Mouse (Mus musculus): ENCODE data around the gene Rnf212b. TPM values are rescaled to one million over a fixed set of nuclear protein-coding genes. Genes with fewer than 3 reads are reported as not detected.

Gene Rnf212b
- polyA plus RNA-seq, 1 experiment from 2014 or later, result not detected

DNA sequence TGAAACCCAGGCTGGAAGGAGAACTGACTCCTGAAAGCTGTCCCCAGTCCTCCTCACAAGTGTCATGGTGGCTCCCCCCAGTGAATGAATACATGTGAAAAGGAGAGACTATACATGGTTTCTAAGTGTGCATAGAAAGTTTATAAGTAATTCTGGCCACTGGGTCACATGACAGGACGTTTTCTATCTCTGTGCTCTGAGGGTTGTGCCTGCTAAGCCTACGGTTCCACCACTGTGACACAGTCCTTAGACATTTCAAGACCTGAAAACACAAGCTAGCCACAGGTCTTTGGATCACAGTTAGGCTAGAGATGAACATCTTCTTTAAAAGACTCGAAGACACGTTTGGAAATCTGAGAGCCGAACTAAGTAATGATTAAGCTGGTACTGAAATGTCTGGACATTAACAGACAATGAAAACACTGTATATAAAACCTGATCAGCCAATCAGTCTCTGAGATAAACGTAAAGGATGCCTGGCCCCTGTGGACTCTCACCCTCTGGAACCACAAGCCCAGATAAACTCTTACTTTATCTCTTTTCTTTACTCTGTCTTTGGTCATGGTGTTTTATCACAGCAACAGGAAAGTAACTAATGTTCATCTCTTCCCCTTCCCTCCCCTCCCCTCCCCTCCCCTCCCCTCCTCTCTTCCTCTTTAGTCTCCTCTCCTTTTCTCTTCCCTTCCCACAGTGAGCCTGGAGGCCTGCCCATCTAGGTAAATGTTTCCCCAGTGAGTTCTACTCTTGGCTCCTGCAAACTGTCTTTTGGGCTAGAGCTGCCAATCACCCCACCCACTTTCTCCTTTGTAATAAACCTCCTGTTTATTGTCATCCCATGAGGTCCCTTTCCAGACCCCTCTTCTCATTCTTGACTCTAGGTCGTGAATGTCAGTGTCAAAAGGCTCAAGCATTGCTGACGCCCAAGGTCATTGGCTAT, 19.8 kb upstream of the Rnf212b start:
- H3K4me2 ChIP-seq (ENCODE audit: low read depth, low read length), result no peak overlapping the region
- TF ChIP-seq CTCF (IDR thresholded peaks at IDR 0.05; ENCODE audit: low read depth) (no peak), EP300 (IDR thresholded peaks at IDR 0.05; ENCODE audit: low read depth) (no peak)
- H3K36me3 ChIP-seq (replicated peaks; ENCODE audit: insufficient read depth, low read length), result no peaks in the 10 kb centered on the region
- no peak overlapping the region for H3K27ac ChIP-seq (ENCODE audit: low read depth)
- DNase-seq (no peak), ATAC-seq (no peak)
- no peaks in the 10 kb centered on the region for H3K9me3 ChIP-seq (ENCODE audit: low read length)
- 0 out of 2 replicates have a peak, but pooled peaks cover 3% of the 10 kb centered on the region for H3K4me1 ChIP-seq (ENCODE audit: insufficient read depth)
- H3K9ac ChIP-seq (replicated peaks), result no peak overlapping the region
- WGBS (ENCODE audit: insufficient replicate concordance), result 65% methylated on average over 8 of the region's 8 CpGs
- H3K4me3 ChIP-seq (ENCODE audit: low read depth, low read length), result no peak overlapping the region
- H3K27me3 ChIP-seq (ENCODE audit: insufficient read depth, low read length), result no peaks in the 10 kb centered on the region

DNA sequence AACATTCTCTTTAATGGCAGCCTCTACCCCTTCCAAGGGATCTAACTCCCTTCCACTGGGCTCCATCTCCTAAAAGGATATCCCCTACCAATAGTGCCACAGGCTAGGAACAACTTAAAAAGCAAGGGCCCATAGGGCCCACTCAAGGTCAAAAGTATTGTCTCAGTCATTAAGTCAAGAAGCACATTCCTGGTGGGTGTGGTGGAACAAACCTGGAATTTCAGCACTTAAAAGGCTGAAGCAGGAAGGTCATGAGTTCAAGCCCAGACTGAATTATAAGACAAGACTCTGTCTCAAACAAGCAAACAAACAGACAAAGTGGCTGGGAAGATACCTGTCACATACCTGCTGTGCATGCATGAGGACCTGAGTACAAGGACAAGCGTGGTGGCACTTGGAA, 18.0 kb upstream of the Rnf212b start:
- H3K27ac ChIP-seq (ENCODE audit: low read depth), result no peak overlapping the region
- WGBS (ENCODE audit: insufficient replicate concordance), result 79% methylated on average over 1 of the region's 1 CpGs
- 0 out of 2 replicates have a peak, but pooled peaks cover 3% of the 10 kb centered on the region for H3K4me1 ChIP-seq (ENCODE audit: insufficient read depth)
- no peaks in the 10 kb centered on the region for H3K9me3 ChIP-seq (ENCODE audit: low read length)
- no peak overlapping the region for H3K9ac ChIP-seq (replicated peaks)
- ATAC-seq (no peak), DNase-seq (no peak)
- no peak overlapping the region for H3K4me3 ChIP-seq (ENCODE audit: low read depth, low read length)
- no peak for TF ChIP-seq CTCF (IDR thresholded peaks at IDR 0.05; ENCODE audit: low read depth)
- TF ChIP-seq EP300 (IDR thresholded peaks at IDR 0.05; ENCODE audit: low read depth), result no peak
- H3K27me3 ChIP-seq (ENCODE audit: insufficient read depth, low read length), result no peaks in the 10 kb centered on the region
- no peak overlapping the region for H3K4me2 ChIP-seq (ENCODE audit: low read depth, low read length)
- H3K36me3 ChIP-seq (replicated peaks; ENCODE audit: insufficient read depth, low read length), result no peaks in the 10 kb centered on the region

DNA sequence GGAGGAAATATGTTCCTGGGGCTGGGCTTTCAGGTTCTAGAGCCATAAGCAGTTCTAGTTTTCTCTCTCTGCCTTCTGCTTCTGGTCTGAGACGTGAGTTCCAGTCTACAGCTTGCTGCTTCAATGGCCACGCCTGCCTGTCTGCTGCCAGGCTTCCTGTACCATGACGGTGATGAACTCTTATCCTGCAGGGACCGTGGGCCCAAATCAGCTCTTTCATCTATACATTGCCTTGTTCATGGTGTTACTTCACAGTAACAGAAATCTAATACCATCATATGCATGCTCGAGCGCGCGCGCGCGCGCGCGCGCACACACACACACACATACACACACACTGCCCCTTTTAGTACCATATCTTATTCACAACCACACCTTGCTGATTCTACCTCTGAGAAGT, 17.2 kb upstream of the Rnf212b start:
- no peaks in the 10 kb centered on the region for H3K27me3 ChIP-seq (ENCODE audit: insufficient read depth, low read length)
- H3K9me3 ChIP-seq (ENCODE audit: low read length), result no peaks in the 10 kb centered on the region
- no peak overlapping the region for H3K4me2 ChIP-seq (ENCODE audit: low read depth, low read length)
- TF ChIP-seq EP300 (IDR thresholded peaks at IDR 0.05; ENCODE audit: low read depth) (no peak), CTCF (IDR thresholded peaks at IDR 0.05; ENCODE audit: low read depth) (no peak)
- DNase-seq (no peak), ATAC-seq (no peak)
- H3K27ac ChIP-seq (ENCODE audit: low read depth), result no peak overlapping the region
- WGBS (ENCODE audit: insufficient replicate concordance), result 88% methylated on average over 15 of the region's 15 CpGs
- no peak overlapping the region for H3K4me3 ChIP-seq (ENCODE audit: low read depth, low read length)
- H3K9ac ChIP-seq (replicated peaks), result no peak overlapping the region
- 0 out of 2 replicates have a peak, but pooled peaks cover 3% of the 10 kb centered on the region for H3K4me1 ChIP-seq (ENCODE audit: insufficient read depth)
- no peaks in the 10 kb centered on the region for H3K36me3 ChIP-seq (replicated peaks; ENCODE audit: insufficient read depth, low read length)

DNA sequence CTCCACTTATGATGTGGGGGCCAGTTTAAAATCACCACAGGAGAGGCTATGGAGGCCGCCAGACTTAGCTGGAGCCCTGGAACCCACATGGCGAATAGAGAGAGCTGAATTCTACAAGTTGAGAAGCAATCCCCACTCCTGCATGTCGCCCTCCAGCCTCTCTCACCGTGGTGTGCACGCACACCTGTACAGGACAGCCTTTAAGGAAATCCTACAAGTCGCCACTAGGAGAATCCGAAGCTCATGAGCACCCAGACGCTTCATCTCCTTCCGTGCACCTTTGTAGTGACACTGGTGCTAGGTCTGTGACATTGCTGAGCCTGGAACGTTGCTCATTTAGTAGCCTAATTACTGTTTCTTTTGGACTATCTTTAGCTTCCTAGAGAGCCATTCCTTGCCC, 14.3 kb upstream of the Rnf212b start:
- H3K4me2 ChIP-seq (ENCODE audit: low read depth, low read length), result no peak overlapping the region
- H3K9me3 ChIP-seq (ENCODE audit: low read length), result no peaks in the 10 kb centered on the region
- DNase-seq, result no peak
- no peaks in the 10 kb centered on the region for H3K4me1 ChIP-seq (ENCODE audit: insufficient read depth)
- no peak overlapping the region for H3K4me3 ChIP-seq (ENCODE audit: low read depth, low read length)
- no peak overlapping the region for H3K9ac ChIP-seq (replicated peaks)
- TF ChIP-seq EP300 (IDR thresholded peaks at IDR 0.05; ENCODE audit: low read depth) (no peak), CTCF (IDR thresholded peaks at IDR 0.05; ENCODE audit: low read depth) (no peak)
- H3K27ac ChIP-seq (ENCODE audit: low read depth), result no peak overlapping the region
- 52% methylated on average over 10 of the region's 10 CpGs for WGBS (ENCODE audit: insufficient replicate concordance)
- ATAC-seq, result no peak
- H3K36me3 ChIP-seq (replicated peaks; ENCODE audit: insufficient read depth, low read length), result no peaks in the 10 kb centered on the region
- H3K27me3 ChIP-seq (ENCODE audit: insufficient read depth, low read length), result no peaks in the 10 kb centered on the region

DNA sequence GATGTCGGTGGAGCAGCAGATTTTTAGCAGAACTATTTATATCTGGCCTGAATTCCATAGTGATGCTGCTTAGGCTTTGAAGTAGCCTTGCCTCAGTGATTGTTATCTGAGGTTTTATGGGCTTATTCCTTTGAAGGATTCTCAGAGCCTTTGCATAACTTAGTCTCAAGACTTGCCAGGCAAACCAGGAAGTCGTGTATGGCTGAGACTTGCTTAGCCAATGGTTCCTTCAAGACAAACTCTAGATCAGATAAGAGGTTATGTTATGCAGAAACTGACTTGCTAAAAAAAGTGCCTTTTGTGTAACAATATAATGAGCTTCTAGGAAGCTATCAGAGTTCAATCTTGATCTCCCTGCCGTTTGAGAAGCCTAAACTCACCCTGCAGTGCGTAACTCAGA, 11.5 kb upstream of the Rnf212b start:
- H3K4me3 ChIP-seq (ENCODE audit: low read depth, low read length), result no peak overlapping the region
- TF ChIP-seq CTCF (IDR thresholded peaks at IDR 0.05; ENCODE audit: low read depth) (no peak), EP300 (IDR thresholded peaks at IDR 0.05; ENCODE audit: low read depth) (no peak)
- no peaks in the 10 kb centered on the region for H3K9me3 ChIP-seq (ENCODE audit: low read length)
- no peak overlapping the region for H3K27ac ChIP-seq (ENCODE audit: low read depth)
- no peak overlapping the region for H3K9ac ChIP-seq (replicated peaks)
- H3K4me2 ChIP-seq (ENCODE audit: low read depth, low read length), result no peak overlapping the region
- no peak for DNase-seq
- ATAC-seq, result no peak
- H3K27me3 ChIP-seq (ENCODE audit: insufficient read depth, low read length), result no peaks in the 10 kb centered on the region
- no peaks in the 10 kb centered on the region for H3K36me3 ChIP-seq (replicated peaks; ENCODE audit: insufficient read depth, low read length)
- no peaks in the 10 kb centered on the region for H3K4me1 ChIP-seq (ENCODE audit: insufficient read depth)
- 51% methylated on average over 4 of the region's 4 CpGs for WGBS (ENCODE audit: insufficient replicate concordance)

DNA sequence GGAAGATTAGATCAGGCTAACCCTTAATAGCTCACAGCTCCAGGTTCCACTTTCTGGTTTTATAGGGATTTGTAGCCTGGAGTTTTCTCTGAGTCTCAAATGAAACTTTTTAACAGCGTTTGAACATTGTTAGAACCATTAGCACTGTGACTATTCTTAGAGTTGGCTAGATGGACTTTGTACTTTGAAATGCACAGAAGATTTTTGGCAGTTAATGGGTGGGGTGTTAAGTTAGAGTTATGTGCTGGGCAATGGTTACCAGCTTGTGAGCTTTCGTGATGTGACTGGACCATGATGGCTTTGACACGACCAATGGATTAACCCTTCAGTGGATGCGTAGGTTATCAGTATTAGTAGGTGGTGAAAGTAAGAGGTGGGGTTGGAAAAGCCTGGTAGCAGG, 7.8 kb upstream of the Rnf212b start:
- Histone ChIP-seq H3K36me3 (replicated peaks; ENCODE audit: insufficient read depth, low read length) (no peaks in the 10 kb centered on the region), H3K27ac (ENCODE audit: low read depth) (no peak overlapping the region), H3K27me3 (ENCODE audit: insufficient read depth, low read length) (no peaks in the 10 kb centered on the region), H3K9me3 (ENCODE audit: low read length) (no peaks in the 10 kb centered on the region), H3K4me3 (ENCODE audit: low read depth, low read length) (no peak overlapping the region), H3K4me1 (ENCODE audit: insufficient read depth) (no peaks in the 10 kb centered on the region), H3K4me2 (ENCODE audit: low read depth, low read length) (no peak overlapping the region), H3K9ac (replicated peaks) (no peak overlapping the region)
- WGBS (ENCODE audit: insufficient replicate concordance), result 66% methylated on average over 4 of the region's 4 CpGs
- DNase-seq (no peak), ATAC-seq (no peak)
- TF ChIP-seq CTCF (IDR thresholded peaks at IDR 0.05; ENCODE audit: low read depth) (no peak), EP300 (IDR thresholded peaks at IDR 0.05; ENCODE audit: low read depth) (no peak)
